22 mouse cellular contexts compared by ENCODE assay signal in genomic region chr2:161454466-161454865, GRCm38 (mm10).
DNase-seq lines count a peak whose midpoint lies in the region; ATAC-seq lines count a peak whose summit lies in the region.
"Had no signal": no experiment of that assay in that cellular context is flagged by ENCODE, and none has a peak within 500 bp of the region (broad histone marks: within the 10 kb centered on the region; RNA-seq: fewer than 3 reads in every experiment).

No protein-coding gene starts in this region.

- H3K4me1 ChIP-seq in embryonic facial prominence, embryonic 14.5 days (ENCODE audit: control insufficient read depth, insufficient read depth, low read length): no peaks in the 10 kb centered on the region
- no peaks in the 10 kb centered on the region for H3K4me1 ChIP-seq in embryonic facial prominence, embryonic 10.5 days
- H3K4me1 ChIP-seq: embryonic facial prominence, embryonic 13.5 days; heart, embryonic 10.5 days; hindbrain, embryonic 12.5 days had no signal

- no peak overlapping the region for H3K4me3 ChIP-seq in embryonic facial prominence, embryonic 14.5 days (ENCODE audit: low read depth, low read length)
- no peak overlapping the region for H3K4me3 ChIP-seq in embryonic facial prominence, embryonic 10.5 days
- H3K4me3 ChIP-seq: embryonic facial prominence, embryonic 13.5 days; heart, embryonic 10.5 days; hindbrain, embryonic 12.5 days had no signal

- H3K36me3 ChIP-seq in embryonic facial prominence, embryonic 14.5 days (ENCODE audit: control insufficient read depth, insufficient read depth, low read length): no peaks in the 10 kb centered on the region
- H3K36me3 ChIP-seq in embryonic facial prominence, embryonic 10.5 days (replicated peaks): no peaks in the 10 kb centered on the region
- H3K36me3 ChIP-seq: embryonic facial prominence, embryonic 13.5 days; heart, embryonic 10.5 days; hindbrain, embryonic 12.5 days had no signal

- WGBS in embryonic facial prominence, embryonic 14.5 days: 46% methylated on average over 6 of the region's 6 CpGs
- 46% methylated on average over 6 of the region's 6 CpGs for WGBS in embryonic facial prominence, embryonic 10.5 days

- no peak overlapping the region for H3K27ac ChIP-seq in embryonic facial prominence, embryonic 14.5 days (replicated peaks; ENCODE audit: low read depth, low read length)
- no peak overlapping the region for H3K27ac ChIP-seq in embryonic facial prominence, embryonic 10.5 days (replicated peaks)
- H3K27ac ChIP-seq: embryonic facial prominence, embryonic 13.5 days; heart, embryonic 10.5 days; hindbrain, embryonic 12.5 days had no signal

- no peak for ATAC-seq in embryonic facial prominence, embryonic 14.5 days (ENCODE audit: low read depth)
- ATAC-seq: activated CD4-positive, CD25-positive, alpha-beta regulatory T cell, adult 4 months; hindbrain, embryonic 16.5 days; inflammation-experienced regulatory T-cells, adult 6 months; intestine, postnatal 0 days; Patski had no signal

- no peak overlapping the region for H3K9ac ChIP-seq in embryonic facial prominence, embryonic 14.5 days (ENCODE audit: low read depth, low read length)
- H3K9ac ChIP-seq: embryonic facial prominence, embryonic 13.5 days; hindbrain, embryonic 12.5 days had no signal

- H3K9me3 ChIP-seq in embryonic facial prominence, embryonic 14.5 days (ENCODE audit: control insufficient read depth, low read length): no peaks in the 10 kb centered on the region
- no peaks in the 10 kb centered on the region for H3K9me3 ChIP-seq in embryonic facial prominence, embryonic 10.5 days
- H3K9me3 ChIP-seq: embryonic facial prominence, embryonic 13.5 days; heart, embryonic 10.5 days; hindbrain, embryonic 12.5 days had no signal

- H3K4me2 ChIP-seq in embryonic facial prominence, embryonic 14.5 days (ENCODE audit: low read depth, low read length): no peak overlapping the region
- H3K4me2 ChIP-seq: embryonic facial prominence, embryonic 13.5 days; hindbrain, embryonic 12.5 days had no signal

- DNase-seq in embryonic facial prominence, embryonic 14.5 days (ENCODE audit: low spot score): peak; percentile 11
- no peak for DNase-seq in embryonic facial prominence, embryonic 10.5 days (ENCODE audit: low spot score)
- peak; percentile 70 for DNase-seq in Muller cell, postnatal 12 days (ENCODE audit: inconsistent ontology term)
- DNase-seq in embryo, embryonic 10.5 days (ENCODE audit: low spot score): peak; percentile 10
- peak; percentile 88 for DNase-seq in retina, postnatal 1 day
- DNase-seq in kidney, postnatal 10 days: no peak
- DNase-seq in cerebellum, postnatal 4 days (ENCODE audit: low spot score in 2 of 2): no peak
- DNase-seq: adrenal gland, postnatal 14 days; cerebellum, adult 2 months; cerebellum, postnatal 14 days; gastrocnemius, postnatal 36 days; heart, adult 11 months; heart, postnatal 10 days; heart, postnatal 4 days had no signal

- no peaks in the 10 kb centered on the region for H3K27me3 ChIP-seq in embryonic facial prominence, embryonic 14.5 days (replicated peaks; ENCODE audit: control insufficient read depth, insufficient read depth, low read length)
- no peaks in the 10 kb centered on the region for H3K27me3 ChIP-seq in embryonic facial prominence, embryonic 10.5 days (replicated peaks; ENCODE audit: low read depth, poor library complexity, severe bottlenecking)
- H3K27me3 ChIP-seq: embryonic facial prominence, embryonic 13.5 days; hindbrain, embryonic 12.5 days; Patski had no signal

Comparison
In these comparisons a context has a peak if more than half of its experiments do, and no peak if none do; other contexts are left out.
1. DNase-seq: peak in embryonic facial prominence, embryonic 14.5 days (single experiment), Muller cell, postnatal 12 days (single experiment), embryo, embryonic 10.5 days (single experiment) and retina, postnatal 1 day (single experiment); none in embryonic facial prominence, embryonic 10.5 days (single experiment), kidney, postnatal 10 days (single experiment) and cerebellum, postnatal 4 days (0 of 2).